Mouse (Mus musculus) C2C12 (cell line): ENCODE measurements around the gene Fgd6.

Experiments used
- CTCF ChIP-seq: IDR thresholded peaks from one replicate; pipeline ENCODE4 v1.5.1; 2011; ENCODE audit not compliant: control insufficient read depth, insufficient read depth, insufficient read length
- MAX ChIP-seq: IDR thresholded peaks from one replicate; pipeline ENCODE4 v1.6.1; 2011; ENCODE audit warnings: mild to moderate bottlenecking, control low read depth
- USF1 ChIP-seq: IDR thresholded peaks from one replicate; pipeline ENCODE4 v1.6.1; 2011; ENCODE audit warnings: low read depth, mild to moderate bottlenecking, control low read depth, moderate library complexity

- TF ChIP-seq MAX (peak; percentile 46), USF1 (no peak), CTCF (no peak)
Observed at GRCm38 (mm10) chr10:94047845-94048559, 12.2 kb downstream of the Fgd6 start.
